Mouse (Mus musculus) kidney, embryonic 14.5 days (tissue): Measurements from ENCODE around the gene Abcb9. TPM values are rescaled to one million over a fixed set of nuclear protein-coding genes. Genes with fewer than 3 reads are reported as not detected.

Source experiments
- ATAC-seq: fragments of 200-750 bp; cut with Nextera tagmentation; 2 replicates; pipeline ENCODE4 v1.8.0; 2017; ENCODE audit warnings: moderate number of reproducible peaks, mild to moderate bottlenecking, moderate TSS enrichment, moderate library complexity; ENCODE audit not compliant: low FRiP score, low TSS enrichment
- H3K27ac ChIP-seq: fragments of 300-500 bp; sonication (generic); 2 replicates; pipeline ENCODE4 v1.5.1; 2014; ENCODE audit warnings: low read depth, mild to moderate bottlenecking, low read length, moderate library complexity, mixed read lengths
- H3K27me3 ChIP-seq: fragments of 300-500 bp; sonication (generic); 2 replicates; pipeline ENCODE4 v1.6.1; 2014; ENCODE audit warnings: mild to moderate bottlenecking, low read length; ENCODE audit not compliant: control insufficient read depth, insufficient read depth
- H3K36me3 ChIP-seq: fragments of 300-500 bp; sonication (generic); 2 replicates; pipeline ENCODE4 v1.6.1; 2014; ENCODE audit warnings: low read length, mixed read lengths; ENCODE audit not compliant: control insufficient read depth, insufficient read depth
- H3K4me1 ChIP-seq: fragments of 300-500 bp; sonication (generic); 2 replicates; pipeline ENCODE4 v1.6.1; 2014; ENCODE audit warnings: low read length, mixed read lengths; ENCODE audit not compliant: control insufficient read depth, insufficient read depth
- H3K4me2 ChIP-seq: fragments of 300-500 bp; sonication (generic); replicated peaks from 2 replicates; pipeline ENCODE4 v1.6.1; 2014; ENCODE audit warnings: low read depth, mild to moderate bottlenecking, low read length
- H3K4me3 ChIP-seq: fragments of 300-500 bp; sonication (generic); 2 replicates; pipeline ENCODE4 v1.5.1; 2014; ENCODE audit warnings: mild to moderate bottlenecking, low read length
- H3K9ac ChIP-seq: fragments of 300-500 bp; sonication (generic); 2 replicates; pipeline ENCODE4 v1.6.1; 2014; ENCODE audit warnings: low read depth, mild to moderate bottlenecking, low read length, moderate library complexity
- H3K9me3 ChIP-seq: fragments of 300-500 bp; sonication (generic); 2 replicates; pipeline ENCODE4 v1.6.1; 2016; ENCODE audit warnings: low read length; ENCODE audit not compliant: control insufficient read depth
- WGBS: fragments of 180-500 bp; shearing (Covaris S2); extraction: QIAGEN DNeasy Blood & Tissue Kit; methylation state at CpG from one replicate; pipeline ENCODE4 v1.1.7; 2014; 5-methylcytosine and 5-hydroxymethylcytosine counted together
- polyA plus RNA-seq: library from polyadenylated mRNA; unstranded; fragments of >200 nt; fragmentation: Nextera tagmentation; extraction: Ambion mirVana; gene quantifications from 2 replicates; pipeline ENCODE4 v1.2.1, GENCODE M21; 2014

Gene Abcb9
- polyA plus RNA-seq, 1 experiment from 2014 or later: 0.97 TPM

DNA sequence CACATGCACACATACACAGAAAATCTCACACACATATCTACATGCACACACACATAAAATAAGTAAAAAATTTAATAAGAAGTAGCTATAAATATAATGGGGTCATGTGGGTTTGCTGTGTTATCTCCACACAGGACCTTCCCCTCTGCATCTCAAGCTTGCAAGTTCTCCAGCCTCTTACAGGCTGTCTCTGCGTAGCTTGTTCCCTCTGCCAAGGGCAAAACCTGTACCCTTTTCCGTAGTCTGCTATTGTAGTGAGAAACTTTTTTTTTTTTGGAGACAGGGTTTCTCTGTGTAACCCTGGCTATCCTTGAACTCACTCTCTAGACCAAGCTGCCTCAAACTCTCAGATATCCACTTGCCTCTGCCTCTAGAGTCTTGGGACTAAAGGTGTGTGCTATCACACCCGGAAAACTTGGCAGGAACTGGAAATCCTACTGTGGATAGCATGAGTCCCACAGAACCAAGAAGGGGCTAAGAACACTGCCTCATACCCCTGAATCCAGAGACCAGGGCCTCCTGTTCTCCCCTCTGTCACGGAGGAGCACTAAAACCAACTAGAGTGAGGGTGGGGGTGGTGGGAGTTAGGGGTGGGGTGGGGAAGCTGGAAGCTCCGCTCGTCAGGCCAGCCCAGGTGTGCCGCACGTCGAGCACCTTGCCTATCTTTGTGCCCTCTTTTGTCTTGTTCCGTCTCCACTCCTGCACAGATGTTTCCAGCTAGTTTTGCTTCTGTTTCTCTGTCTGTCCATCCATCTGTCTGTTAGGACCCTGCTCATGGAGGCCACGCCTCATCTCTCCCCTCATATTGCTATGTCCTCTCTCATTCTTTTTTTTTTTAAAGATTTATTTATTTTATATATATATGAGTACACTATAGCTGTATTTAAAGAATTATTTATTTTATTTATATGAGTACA, 4.8 kb upstream of the Abcb9 start:
- Histone ChIP-seq H3K9ac (no peak overlapping the region), H3K36me3 (no peaks in the 10 kb centered on the region), H3K4me3 (no peak overlapping the region), H3K27ac (no peak overlapping the region), H3K4me2 (no peak overlapping the region), H3K27me3 (no peaks in the 10 kb centered on the region), H3K4me1 (peaks cover 4% of the 10 kb centered on the region; the same call in 1 of the 2 replicates), H3K9me3 (no peaks in the 10 kb centered on the region)
- ATAC-seq: no peak
- WGBS: 85% methylated on average over 11 of the region's 11 CpGs

- WGBS: 88% methylated on average over 2 of the region's 2 CpGs
- no peaks in the 10 kb centered on the region for H3K9me3 ChIP-seq
Measured at GRCm38 (mm10) chr5:124098923-124099322, 3.3 kb upstream of the Abcb9 start.

GRCm38 (mm10) chr5:124095077-124095581, 469 bp downstream of the Abcb9 start:
- ATAC-seq: peak; percentile 56
- Histone ChIP-seq H3K4me1 (peaks cover 9% of the 10 kb centered on the region; the same call in 1 of the 2 replicates), H3K27ac (no peak overlapping the region), H3K4me3 (peak overlapping the region; percentile 44), H3K9me3 (no peaks in the 10 kb centered on the region), H3K36me3 (no peaks in the 10 kb centered on the region), H3K9ac (peak overlapping the region; percentile 57), H3K27me3 (no peaks in the 10 kb centered on the region), H3K4me2 (peak overlapping the region; percentile 94)
- 12% methylated on average over 19 of the region's 19 CpGs for WGBS

More at GRCm38 (mm10) chr5:124098923-124099322, 3.3 kb upstream of the Abcb9 start:
- Histone ChIP-seq H3K4me3 (no peak overlapping the region), H3K36me3 (no peaks in the 10 kb centered on the region), H3K27ac (no peak overlapping the region), H3K9ac (no peak overlapping the region), H3K4me2 (no peak overlapping the region), H3K4me1 (peaks cover 9% of the 10 kb centered on the region; the same call in 1 of the 2 replicates), H3K27me3 (no peaks in the 10 kb centered on the region)
- no peak for ATAC-seq

DNA sequence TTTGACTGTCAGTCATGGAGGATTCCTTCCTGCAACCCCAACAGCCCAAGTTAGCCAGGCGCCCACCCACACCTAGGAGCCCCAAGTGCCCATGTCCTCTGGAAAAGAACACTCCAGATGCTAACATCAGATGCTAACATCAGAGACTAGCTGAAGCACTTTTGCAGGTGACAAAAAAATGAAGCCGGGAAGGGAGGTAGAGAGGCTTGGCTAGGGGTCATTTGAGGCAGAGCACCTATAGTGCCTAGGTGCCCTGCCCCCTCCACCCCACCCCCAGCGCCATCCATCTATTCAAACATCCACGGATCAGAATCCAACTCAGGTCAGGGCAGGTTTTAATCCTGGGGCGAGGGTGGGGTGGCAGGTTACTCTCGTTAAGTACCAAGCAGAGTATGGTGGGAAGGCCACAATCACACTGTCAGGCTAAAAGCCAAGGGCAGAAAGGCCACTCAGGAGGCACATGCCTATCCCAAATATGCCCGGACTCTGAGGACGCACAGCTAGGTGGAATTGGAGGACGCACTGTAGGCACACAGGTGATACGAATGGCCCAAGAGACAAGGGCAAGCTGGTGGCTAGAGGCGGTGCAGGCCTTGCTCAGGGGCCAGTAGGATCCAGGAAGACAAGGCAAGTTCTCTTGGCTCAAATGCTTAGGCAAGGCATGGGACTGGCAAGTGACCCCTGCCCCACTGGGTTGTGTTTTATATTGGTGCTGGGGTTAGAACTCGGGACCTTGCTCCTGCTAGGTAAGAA, 1.6 kb downstream of the Abcb9 start:
- no peaks in the 10 kb centered on the region for H3K27me3 ChIP-seq
- no peak overlapping the region for H3K4me2 ChIP-seq
- no peak overlapping the region for H3K9ac ChIP-seq
- no peak for ATAC-seq
- H3K4me1 ChIP-seq: peaks cover 9% of the 10 kb centered on the region; the same call in 1 of the 2 replicates
- no peaks in the 10 kb centered on the region for H3K9me3 ChIP-seq
- no peak overlapping the region for H3K4me3 ChIP-seq
- no peaks in the 10 kb centered on the region for H3K36me3 ChIP-seq
- 87% methylated on average over 12 of the region's 12 CpGs for WGBS
- no peak overlapping the region for H3K27ac ChIP-seq

GRCm38 (mm10) chr5:124093120-124093794, 2.3 kb downstream of the Abcb9 start:
- no peaks in the 10 kb centered on the region for H3K36me3 ChIP-seq
- no peak overlapping the region for H3K4me2 ChIP-seq
- peaks cover 9% of the 10 kb centered on the region; the same call in 1 of the 2 replicates for H3K4me1 ChIP-seq
- no peak overlapping the region for H3K9ac ChIP-seq
- no peaks in the 10 kb centered on the region for H3K9me3 ChIP-seq
- ATAC-seq: no peak
- 71% methylated on average over 11 of the region's 11 CpGs for WGBS
- no peak overlapping the region for H3K27ac ChIP-seq
- no peak overlapping the region for H3K4me3 ChIP-seq
- H3K27me3 ChIP-seq: no peaks in the 10 kb centered on the region

DNA sequence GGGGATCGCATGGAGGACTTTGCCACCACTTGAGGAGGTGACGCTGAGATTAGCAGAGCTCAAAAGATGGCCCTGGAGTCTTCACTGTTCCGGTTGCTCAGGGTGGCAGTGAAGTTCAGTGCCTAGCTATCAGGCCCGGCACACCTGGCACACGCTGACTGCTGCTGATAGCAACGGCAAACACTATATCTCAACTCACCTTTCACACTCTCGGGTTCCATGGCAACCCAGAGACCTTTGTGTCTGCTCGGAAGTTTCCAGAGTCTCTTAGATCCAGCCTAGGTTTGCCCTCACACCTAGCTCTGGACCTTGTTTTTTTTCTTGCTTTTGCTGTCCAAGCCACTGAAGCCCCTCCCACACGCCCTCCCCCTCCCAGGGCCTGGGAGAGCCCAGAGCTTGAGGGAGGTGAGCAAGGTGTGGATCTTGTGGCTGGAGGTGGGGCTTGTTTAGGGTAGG, 3.6 kb downstream of the Abcb9 start:
- Histone ChIP-seq H3K4me3 (no peak overlapping the region), H3K36me3 (no peaks in the 10 kb centered on the region), H3K27ac (no peak overlapping the region), H3K4me2 (no peak overlapping the region), H3K4me1 (peaks cover 9% of the 10 kb centered on the region; the same call in 1 of the 2 replicates), H3K27me3 (no peaks in the 10 kb centered on the region), H3K9me3 (no peaks in the 10 kb centered on the region), H3K9ac (no peak overlapping the region)
- WGBS: 66% methylated on average over 9 of the region's 9 CpGs
- no peak for ATAC-seq

- no peak overlapping the region for H3K4me2 ChIP-seq
- no peaks in the 10 kb centered on the region for H3K9me3 ChIP-seq
- no peaks in the 10 kb centered on the region for H3K36me3 ChIP-seq
- no peak overlapping the region for H3K27ac ChIP-seq
- H3K27me3 ChIP-seq: no peaks in the 10 kb centered on the region
- ATAC-seq: no peak
- no peak overlapping the region for H3K9ac ChIP-seq
- no peak overlapping the region for H3K4me3 ChIP-seq
- WGBS: 72% methylated on average over 21 of the region's 23 CpGs
- no peaks in the 10 kb centered on the region; the same call in 1 of the 2 replicates for H3K4me1 ChIP-seq
Measured at GRCm38 (mm10) chr5:124089868-124090267, 5.7 kb downstream of the Abcb9 start.

DNA sequence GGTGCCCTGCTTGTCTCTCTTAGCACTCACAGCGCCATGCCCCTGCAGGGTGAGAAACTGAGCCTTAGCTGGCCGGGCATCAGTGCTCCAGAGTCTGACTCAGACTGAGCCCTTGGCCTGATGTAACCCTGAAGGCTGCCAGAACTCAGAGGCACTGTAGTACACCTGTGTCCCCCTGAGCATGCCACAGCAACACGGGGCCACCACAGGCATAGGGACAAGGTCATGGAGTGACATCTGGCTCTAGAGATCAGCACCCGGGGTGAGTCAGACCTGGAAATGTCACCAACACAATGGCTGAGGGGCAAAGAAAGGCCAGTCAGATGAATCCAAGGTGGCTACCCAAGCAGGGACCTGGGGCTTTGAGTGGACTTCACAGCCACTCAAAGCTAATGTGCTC, 8.7 kb downstream of the Abcb9 start:
- 78% methylated on average over 4 of the region's 4 CpGs for WGBS
- H3K4me2 ChIP-seq: no peak overlapping the region
- no peaks in the 10 kb centered on the region for H3K4me1 ChIP-seq
- H3K27me3 ChIP-seq: no peaks in the 10 kb centered on the region
- H3K9me3 ChIP-seq: no peaks in the 10 kb centered on the region
- no peak overlapping the region for H3K27ac ChIP-seq
- H3K36me3 ChIP-seq: no peaks in the 10 kb centered on the region
- H3K9ac ChIP-seq: no peak overlapping the region
- H3K4me3 ChIP-seq: no peak overlapping the region
- no peak for ATAC-seq
